Mouse (Mus musculus): ENCODE measurements around the gene Atp23.

- TF ChIP-seq TAL1 (IDR thresholded peaks at IDR 0.05; ENCODE audit: low read length) (no peak), GATA1 (IDR thresholded peaks at IDR 0.05; ENCODE audit: low read length) (no peak)
These were observed 7.1 kb downstream of the Atp23 start for GRCm38 (mm10) chr10:126894061-126894460.
